Mouse (Mus musculus) gastrocnemius, postnatal 36 days (tissue): ENCODE results near the gene Gm28551. TPM values are rescaled to one million over a fixed set of nuclear protein-coding genes. Genes with fewer than 3 reads are reported as not detected.
A peak's percentile ranks its signal among the peaks of the same experiment; 100 is the strongest.

Source experiments
- DNase-seq, 2 experiments: peaks; one replicate each; pipeline ENCODE4 v3.0.0; 2022
- intact Hi-C: fragments of 180-260 bp; cut with DNase I; formaldehyde crosslinking; loops from one replicate; pipeline ENCODE4 v1.15.1; 2025
- total RNA-seq, 2 experiments: library from RNA; stranded (reverse); gene quantifications; 2 replicates each; pipeline ENCODE4 v1.2.3; 2021

Gene Gm28551
- total RNA-seq, 2 experiments from 2014 or later, result 0.20 to 0.22 TPM

DNA sequence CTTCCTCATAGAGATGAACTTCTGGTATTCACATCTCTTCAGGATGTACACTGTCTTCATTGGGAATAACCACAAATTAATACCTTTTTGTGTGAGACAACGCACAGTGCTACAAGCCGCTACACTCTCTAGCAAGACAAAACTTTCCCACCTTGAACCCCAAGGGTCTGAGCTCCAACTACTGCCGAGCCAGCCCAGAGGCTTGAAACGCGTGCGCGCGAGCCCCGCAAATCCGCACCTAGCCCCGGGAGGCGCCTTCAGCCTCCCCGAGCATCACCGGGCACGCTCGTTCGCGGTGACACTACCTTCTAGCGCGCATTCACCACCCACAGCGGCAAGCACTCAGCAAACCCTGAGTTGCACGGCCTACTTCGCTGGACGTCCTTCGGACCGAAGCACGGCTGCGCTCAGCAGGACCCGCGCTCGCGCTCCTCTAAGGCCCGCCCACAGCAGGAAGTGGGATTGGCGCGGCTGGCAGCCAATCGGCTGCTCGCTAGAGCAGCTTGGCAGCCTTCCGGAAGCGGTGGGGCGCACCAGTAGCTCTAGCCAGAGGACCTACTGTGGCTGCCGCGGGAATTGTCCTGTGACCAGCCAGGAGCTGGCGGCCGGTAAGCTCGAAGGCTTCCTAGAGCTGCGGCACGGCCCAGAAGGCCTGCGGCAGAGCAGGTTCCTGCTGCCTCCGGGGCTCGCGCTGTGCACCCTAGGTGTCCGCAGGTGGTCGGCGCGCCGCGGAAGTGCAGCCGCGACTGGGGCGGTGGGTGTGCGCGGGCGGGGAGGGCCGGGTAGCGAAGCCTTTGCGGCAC is 55.7 kb downstream of the Gm28551 start, which contains the start of the genes Pms1, Ormdl1 and Gm28778:
Gene Pms1 (minus strand): TSS at position 438 of the 803 bp plus-strand sequence.
Gene Ormdl1 (plus strand): TSS at position 515 of the 803 bp plus-strand sequence.
Gene Gm28778 (plus strand): TSS at position 531 of the 803 bp plus-strand sequence.
- intact Hi-C loops, result loop anchor here (5.0 kb wide), 1 partner anchor 56 kb away; the partner anchor contains the start of genes Asdurf, Asnsd1 and Gm28551
- DNase-seq, result peak; percentile 90 to 94

DNA sequence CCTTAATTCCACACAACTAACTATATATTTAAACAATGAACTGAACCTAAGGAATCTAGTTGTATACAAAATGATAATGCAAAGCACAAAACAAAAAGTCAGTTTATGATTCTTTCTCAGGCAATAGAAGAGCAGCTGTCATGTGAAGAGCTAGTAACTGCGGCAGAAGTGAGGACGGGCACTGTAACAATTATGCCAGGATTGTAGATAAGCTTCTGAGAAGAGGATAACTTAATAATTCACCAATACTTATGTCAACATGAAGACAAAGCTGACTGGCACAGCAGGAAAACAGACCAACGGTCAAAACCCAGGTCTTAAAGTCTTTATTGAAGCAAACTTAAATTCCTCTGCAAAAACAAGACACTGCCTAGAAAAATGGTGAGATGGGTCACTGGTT is 61.3 kb downstream of the Gm28551 start:
- no peak for DNase-seq
- intact Hi-C loops, result no loop called here

Other genes with a start within 250 kb of the Gm28551 start
- gene 1700019A02Rik, start 165.0 kb downstream of the Gm28551 start, total RNA-seq, result not detected
- gene Pms1, start 55.6 kb downstream of the Gm28551 start, total RNA-seq, result 1 to 10 TPM; 3.9 to 4.4 TPM
- 1 to 10 TPM; 5.6 to 6.9 TPM for gene Ormdl1, start 55.6 kb downstream of the Gm28551 start, total RNA-seq
- gene Gm28778, start 55.6 kb downstream of the Gm28551 start, total RNA-seq, result 1 to 10 TPM; 1.2 to 1.6 TPM
- gene Osgepl1, start 39.0 kb downstream of the Gm28551 start, total RNA-seq, result 10 to 100 TPM; 24.2 to 24.5 TPM
- 10 to 100 TPM in 1 of 2 experiments, 1 to 10 TPM in 1; 4.5 to 11.4 TPM for gene Asdurf, start within 50 bp of the Gm28551 start, total RNA-seq
- gene Asnsd1, start 85 bp upstream of the Gm28551 start, total RNA-seq, result 10 to 100 TPM; 45.8 to 55.3 TPM